1 mouse cellular context compared by ENCODE assay signal in the genomic region with DNA sequence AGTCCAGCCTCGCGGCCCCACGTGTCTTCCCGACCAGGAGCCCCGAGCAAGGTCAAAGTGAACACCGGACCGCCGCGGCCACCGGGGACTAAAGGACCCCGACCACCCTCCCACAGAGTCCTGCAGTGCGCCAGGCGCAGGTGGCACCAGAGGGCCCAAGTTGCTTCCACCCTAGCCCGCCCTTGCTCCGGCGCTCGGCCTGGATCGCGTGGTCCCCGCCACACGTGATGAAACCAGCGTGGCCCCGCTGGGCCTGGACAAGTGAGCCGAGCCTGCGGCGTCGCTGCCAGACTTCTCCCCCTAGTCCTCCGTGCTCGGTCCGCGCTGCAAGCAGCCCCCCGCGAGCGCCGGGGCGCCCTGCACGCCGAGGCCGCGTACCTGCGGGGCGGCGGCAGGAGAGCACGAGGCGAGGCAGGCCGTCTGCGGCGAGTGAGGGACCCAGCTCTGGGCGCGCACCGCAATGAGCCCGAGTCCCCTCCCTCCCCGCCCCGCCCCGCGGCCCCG.
TF ChIP-seq lines count a peak whose summit lies in the region.

No protein-coding gene starts in this region.

TF ChIP-seq in CH12.LX, 34 proteins besides CTCF, POLR2A, EP300 and RAD21:
- peak; percentile 39; the same call in 1 of the 2 replicates for TF ChIP-seq POLR2AphosphoS2 (IDR thresholded peaks at IDR 0.05; ENCODE audit: low read depth, low read length)
- TF ChIP-seq JUN (IDR thresholded peaks at IDR 0.05; ENCODE audit: insufficient read depth, low read depth, low read length) = no peak
- TF ChIP-seq BHLHE40 (IDR thresholded peaks at IDR 0.05; ENCODE audit: low read depth, low read length) = peak; percentile 62
- TF ChIP-seq MXI1 (IDR thresholded peaks at IDR 0.05; ENCODE audit: low read depth, low read length) = no peak; the same call in 1 of the 2 replicates
- TF ChIP-seq HCFC1 (IDR thresholded peaks at IDR 0.05; ENCODE audit: low read depth, low read length) = no peak
- peak; percentile 86 for TF ChIP-seq NELFE (IDR thresholded peaks at IDR 0.05; ENCODE audit: low read depth, low read length)
- TF ChIP-seq TCF12 (IDR thresholded peaks at IDR 0.05; ENCODE audit: low read depth, low read length) = 0 out of 2 replicates have a peak, but pooled peaks have one; percentile 71
- TF ChIP-seq GABPA (IDR thresholded peaks at IDR 0.05; ENCODE audit: insufficient replicate concordance, low read depth, low read length) = no peak
- no peak for TF ChIP-seq CHD1 (IDR thresholded peaks at IDR 0.05; ENCODE audit: low read depth, low read length)
- TF ChIP-seq PAX5 (IDR thresholded peaks at IDR 0.05; ENCODE audit: low read length) = no peak
- peak; percentile 51; the same call in 1 of the 2 replicates for TF ChIP-seq MAX (IDR thresholded peaks at IDR 0.05; ENCODE audit: low read length)
- TF ChIP-seq USF1 (IDR thresholded peaks at IDR 0.05; ENCODE audit: low read depth, low read length) = no peak
- TF ChIP-seq ZKSCAN1 (IDR thresholded peaks at IDR 0.05; ENCODE audit: borderline replicate concordance, low read depth, low read length) = no peak
- no peak for TF ChIP-seq JUND (conservative IDR thresholded peaks at IDR 0.05; ENCODE audit: low read depth, low read length)
- TF ChIP-seq MYC (IDR thresholded peaks at IDR 0.05; ENCODE audit: low read depth, low read length) = 0 out of 2 replicates have a peak, but pooled peaks have one; percentile 51
- TF ChIP-seq RCOR1 (conservative IDR thresholded peaks at IDR 0.05; ENCODE audit: low read depth, low read length) = no peak
- no peak for TF ChIP-seq KAT2A (IDR thresholded peaks at IDR 0.05; ENCODE audit: insufficient replicate concordance, low read length)
- no peak for TF ChIP-seq MAFK (IDR thresholded peaks at IDR 0.05; ENCODE audit: insufficient replicate concordance, low read length)
- TF ChIP-seq ETS1 (conservative IDR thresholded peaks at IDR 0.05; ENCODE audit: low read depth, low read length) = no peak
- no peak for TF ChIP-seq NRF1 (IDR thresholded peaks at IDR 0.05; ENCODE audit: low read depth, low read length)
- TF ChIP-seq ZMIZ1 (IDR thresholded peaks at IDR 0.05; ENCODE audit: low read depth, low read length) = peak; percentile 80; the same call in 1 of the 2 replicates
